Mouse (Mus musculus): Measurements from ENCODE around the gene Ssbp4.

Ssbp4 gene

GRCm38 (mm10) chr8:70585258-70585652 lies 23.4 kb downstream of the Ssbp4 start:
- DNase-seq: peak; percentile 64

GRCm38 (mm10) chr8:70584606-70585257 lies 23.9 kb downstream of the Ssbp4 start:
- DNase-seq: no peak

GRCm38 (mm10) chr8:70583476-70584387 lies 24.9 kb downstream of the Ssbp4 start:
- peak; percentile 86 for DNase-seq

GRCm38 (mm10) chr8:70577207-70577606 lies 31.5 kb downstream of the Ssbp4 start:
- no peak for DNase-seq

- peak; percentile 77 for DNase-seq
These were observed 33.8 kb downstream of the Ssbp4 start for GRCm38 (mm10) chr8:70574915-70575314.

- DNase-seq: no peak
These were observed 34.4 kb downstream of the Ssbp4 start for GRCm38 (mm10) chr8:70574302-70574701.

DNA sequence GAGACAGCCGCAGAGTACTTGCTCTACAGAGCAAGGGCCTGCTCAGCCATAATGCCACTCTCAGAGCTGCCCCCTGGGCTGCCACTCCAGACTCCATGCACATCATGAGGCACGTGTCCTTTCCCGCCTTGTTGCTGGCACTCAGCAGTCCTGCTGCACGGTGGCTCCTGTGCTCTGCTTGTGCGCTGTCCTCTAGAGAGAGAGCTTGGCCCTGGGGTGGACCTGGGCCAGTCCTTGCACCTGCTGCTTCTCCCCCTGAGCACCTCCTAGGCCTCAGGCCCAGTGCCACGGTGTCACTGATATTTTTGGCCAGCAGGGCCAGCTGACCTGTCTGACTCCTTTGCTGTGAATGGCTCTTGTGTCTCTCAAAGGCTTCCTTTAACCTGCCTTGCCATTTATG lies 37.7 kb downstream of the Ssbp4 start:
- DNase-seq: peak; percentile 80

DNA sequence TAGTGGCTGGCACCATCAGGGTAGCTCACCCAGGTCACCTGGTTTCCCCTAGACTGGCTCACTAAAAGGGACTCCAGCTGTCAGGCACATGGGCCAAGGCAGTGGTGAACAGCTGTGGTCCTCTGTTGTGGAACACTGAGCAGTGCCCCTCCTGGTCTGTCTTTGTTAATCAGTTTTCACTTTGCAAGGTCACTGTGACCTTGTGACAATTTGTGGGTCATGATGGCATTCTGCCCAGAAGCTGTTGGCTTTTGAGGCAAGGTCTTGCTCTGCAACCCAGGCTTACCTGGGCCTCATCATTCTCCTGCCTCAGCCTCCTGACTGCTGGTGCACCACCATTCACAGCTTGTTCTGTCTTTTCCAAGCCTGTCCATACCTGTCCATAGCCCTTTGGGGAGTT lies 38.3 kb downstream of the Ssbp4 start:
- DNase-seq: no peak

GRCm38 (mm10) chr8:70565561-70565960 lies 43.1 kb downstream of the Ssbp4 start:
- no peak for DNase-seq

DNA sequence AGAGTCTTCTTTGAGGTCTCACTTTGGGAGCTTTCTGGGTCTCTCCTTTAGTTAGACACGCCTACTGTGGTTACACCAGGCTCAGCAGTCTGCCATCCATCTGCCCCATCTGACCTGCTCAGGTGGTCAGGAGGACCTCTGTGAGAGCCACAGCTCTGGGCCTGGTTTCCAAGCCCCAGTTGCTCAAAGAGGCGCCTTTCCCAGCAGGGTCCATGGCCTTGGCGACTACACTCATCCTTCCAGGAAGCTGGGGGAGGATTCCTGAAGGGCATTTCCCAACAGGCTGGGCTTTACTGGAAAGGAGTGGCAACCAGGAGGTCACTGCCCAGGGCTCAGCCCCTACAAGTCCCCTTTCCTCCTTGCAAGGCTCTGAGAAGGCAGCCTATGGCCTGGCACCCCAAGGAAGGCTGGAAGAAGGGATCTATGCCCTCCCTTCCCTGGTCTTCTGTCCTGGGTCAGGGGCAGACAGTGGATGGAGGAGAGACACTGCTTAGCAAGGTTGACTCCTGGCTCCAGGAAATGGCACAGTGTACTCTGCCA lies 43.9 kb downstream of the Ssbp4 start:
- no peak for DNase-seq

DNA sequence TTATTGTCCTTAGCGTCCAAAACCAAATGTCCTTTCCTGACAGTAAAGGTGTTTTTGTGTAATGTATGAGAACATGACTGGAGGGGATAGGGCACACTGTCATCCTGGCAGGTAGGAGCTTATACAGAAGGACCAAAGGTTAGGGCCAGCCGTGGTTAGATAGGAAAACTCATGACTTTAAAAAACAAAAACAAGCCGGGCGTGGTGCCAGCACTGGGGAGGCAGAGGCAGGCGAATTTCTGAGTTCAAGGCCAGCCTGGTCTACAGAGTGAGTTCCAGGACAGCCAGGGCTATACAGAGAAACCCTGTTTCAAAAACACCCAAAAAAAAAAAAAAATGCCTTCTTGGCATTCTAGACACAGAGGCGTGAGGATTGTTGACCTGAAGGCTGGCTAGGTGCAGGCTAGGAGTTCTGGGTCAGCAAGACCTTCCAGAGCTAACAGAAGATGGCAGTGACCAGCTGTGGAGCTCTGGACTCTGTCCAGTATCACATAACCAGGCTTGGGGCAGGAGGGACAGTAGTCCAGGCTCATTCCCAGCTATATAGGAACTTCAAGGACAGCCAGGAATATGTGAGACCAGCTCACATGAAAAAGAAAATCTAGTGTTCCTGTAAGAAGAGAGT lies 44.8 kb downstream of the Ssbp4 start:
- no peak for DNase-seq

DNA sequence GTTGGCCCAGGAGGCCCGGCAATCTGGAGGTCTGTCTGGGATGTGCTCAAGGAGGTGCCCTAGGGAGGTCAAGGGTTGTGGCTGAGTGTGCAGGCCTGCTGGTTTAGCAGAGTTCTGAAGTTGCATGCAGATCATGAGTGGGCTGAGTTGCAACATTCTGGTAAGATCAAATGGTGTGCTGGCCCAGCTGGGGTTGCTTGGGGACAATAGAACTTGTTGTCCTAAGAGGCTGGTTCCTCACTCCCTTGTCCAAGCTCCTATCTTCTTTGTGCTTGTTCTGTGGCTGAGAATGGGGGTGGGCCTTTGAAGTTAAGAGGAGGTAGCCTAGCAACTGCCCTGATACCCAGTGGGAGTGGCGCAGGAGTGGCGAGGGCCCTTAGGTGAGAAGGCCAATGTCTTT lies 45.9 kb downstream of the Ssbp4 start:
- no peak for DNase-seq

GRCm38 (mm10) chr8:70561809-70562535 lies 46.7 kb downstream of the Ssbp4 start:
- no peak for DNase-seq

DNA sequence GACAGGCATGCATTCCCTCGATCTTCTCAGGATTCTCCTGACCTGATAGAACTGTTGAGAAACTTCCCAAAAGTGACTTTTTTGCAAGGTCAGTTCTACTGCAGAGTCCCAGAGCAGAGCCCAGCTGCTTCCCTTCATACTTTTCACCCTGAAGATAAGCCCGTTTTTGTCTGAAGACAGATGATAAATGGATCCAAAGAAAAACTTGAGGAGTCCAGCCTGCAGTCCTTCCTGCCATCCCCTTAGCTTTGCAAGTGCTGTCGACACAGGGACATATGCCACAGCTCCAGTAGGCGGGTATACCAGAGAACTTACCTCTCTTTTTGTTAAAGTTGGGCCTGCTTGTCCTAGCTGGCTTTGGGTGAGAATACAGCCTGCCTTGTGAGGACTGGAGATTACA lies 47.3 kb downstream of the Ssbp4 start:
- no peak for DNase-seq

DNA sequence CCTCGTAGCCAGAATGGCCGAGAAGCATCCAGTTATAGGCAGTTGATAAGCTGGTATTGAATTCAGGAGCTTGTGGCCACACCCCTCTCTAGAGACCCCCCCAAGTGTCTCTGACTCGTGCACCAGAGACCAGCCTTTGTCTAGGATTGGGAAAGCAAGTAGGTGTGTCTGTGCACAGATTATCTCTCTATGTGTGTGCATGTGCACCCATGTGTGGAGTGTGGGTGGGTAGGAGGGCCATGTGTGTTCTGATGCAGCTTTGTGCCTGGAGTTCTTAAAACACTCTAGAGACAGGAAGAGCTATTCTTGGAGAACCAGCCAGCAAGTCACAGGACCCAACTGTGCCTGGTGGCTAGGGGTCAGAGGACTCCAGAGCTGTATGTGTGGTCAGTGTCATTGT lies 48.1 kb downstream of the Ssbp4 start:
- DNase-seq: no peak

DNA sequence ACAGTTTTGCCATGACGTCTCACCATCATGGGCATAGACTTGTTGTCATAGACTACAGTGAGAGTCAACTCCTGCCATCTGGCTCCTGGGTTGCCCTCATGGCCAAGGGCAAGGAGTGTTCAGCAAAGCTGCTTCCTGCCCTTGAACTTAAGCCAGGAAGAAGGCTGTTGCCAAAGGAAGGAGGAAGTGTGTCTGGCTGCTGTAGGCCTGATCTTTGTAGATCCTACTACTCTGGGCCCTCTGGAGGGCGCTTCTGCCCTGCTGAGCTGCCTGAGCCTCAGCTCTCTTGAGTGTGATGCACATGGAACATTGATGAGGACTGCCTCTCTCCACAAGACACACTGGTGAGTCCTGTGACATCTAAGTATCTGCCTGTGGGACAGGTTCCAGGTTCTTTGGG lies 48.6 kb downstream of the Ssbp4 start:
- peak; percentile 61 for DNase-seq

DNA sequence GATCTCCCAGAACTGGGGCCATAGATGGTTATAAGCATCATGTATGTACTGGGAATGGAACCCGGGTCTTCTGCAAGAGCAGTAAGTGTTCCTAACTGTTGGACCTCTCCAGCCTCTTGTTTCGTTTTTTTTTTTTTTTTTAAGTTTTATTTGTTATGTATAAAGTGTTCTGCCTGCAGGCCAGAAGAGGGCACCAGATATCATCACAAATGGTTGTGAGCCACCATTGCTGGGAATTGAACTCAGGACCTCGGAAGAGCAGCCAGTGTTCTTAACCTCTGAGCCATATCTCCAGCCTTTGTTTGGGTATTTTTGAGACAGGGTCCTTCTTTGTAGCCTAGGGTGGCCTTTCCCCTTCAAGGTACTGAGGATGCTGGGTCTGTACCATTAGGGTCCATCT lies 49.7 kb downstream of the Ssbp4 start:
- DNase-seq: no peak

DNA sequence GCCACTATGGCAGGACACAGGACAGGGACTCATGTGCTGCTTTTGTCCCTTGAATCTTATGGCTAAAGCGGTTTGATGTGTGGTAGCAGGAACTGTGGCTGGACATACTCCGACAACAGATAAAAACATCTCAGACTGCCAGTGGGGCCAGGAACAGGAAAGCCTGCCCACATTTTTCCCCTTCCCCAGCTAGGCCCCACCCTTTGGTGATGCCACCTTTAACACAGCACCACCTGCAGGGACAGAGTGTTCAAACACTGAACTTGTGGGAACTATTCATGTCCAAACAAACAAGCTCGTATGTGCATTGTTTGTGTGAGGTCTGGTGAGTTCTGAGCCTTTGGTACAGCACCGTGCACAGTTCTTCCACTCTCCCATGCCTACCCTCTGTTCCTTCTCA lies 50.3 kb downstream of the Ssbp4 start:
- no peak for DNase-seq

- DNase-seq: no peak
These were observed 53.5 kb downstream of the Ssbp4 start for GRCm38 (mm10) chr8:70555079-70555747.

DNA sequence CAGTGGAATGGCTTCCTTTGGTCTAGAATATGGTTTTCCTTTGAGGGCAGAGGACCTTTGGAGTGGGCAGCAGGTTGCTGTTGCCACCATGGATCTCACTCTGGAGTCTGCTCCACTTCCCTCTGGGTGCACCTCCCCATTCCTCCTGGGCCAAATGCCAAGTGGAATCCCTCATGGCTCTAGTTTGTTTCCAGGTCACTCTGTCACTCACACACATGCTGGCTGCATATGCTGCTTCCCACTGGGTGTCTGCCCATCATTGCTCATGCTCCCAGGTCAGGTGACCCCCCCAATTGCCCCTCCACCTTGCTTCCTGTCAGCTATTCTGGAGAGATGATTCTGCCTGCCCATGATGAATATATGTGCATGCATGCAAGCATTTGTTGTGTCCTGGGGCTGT lies 54.9 kb downstream of the Ssbp4 start:
- peak; percentile 83 for DNase-seq

- DNase-seq: no peak
These were observed 55.8 kb downstream of the Ssbp4 start for GRCm38 (mm10) chr8:70552836-70553235.

DNA sequence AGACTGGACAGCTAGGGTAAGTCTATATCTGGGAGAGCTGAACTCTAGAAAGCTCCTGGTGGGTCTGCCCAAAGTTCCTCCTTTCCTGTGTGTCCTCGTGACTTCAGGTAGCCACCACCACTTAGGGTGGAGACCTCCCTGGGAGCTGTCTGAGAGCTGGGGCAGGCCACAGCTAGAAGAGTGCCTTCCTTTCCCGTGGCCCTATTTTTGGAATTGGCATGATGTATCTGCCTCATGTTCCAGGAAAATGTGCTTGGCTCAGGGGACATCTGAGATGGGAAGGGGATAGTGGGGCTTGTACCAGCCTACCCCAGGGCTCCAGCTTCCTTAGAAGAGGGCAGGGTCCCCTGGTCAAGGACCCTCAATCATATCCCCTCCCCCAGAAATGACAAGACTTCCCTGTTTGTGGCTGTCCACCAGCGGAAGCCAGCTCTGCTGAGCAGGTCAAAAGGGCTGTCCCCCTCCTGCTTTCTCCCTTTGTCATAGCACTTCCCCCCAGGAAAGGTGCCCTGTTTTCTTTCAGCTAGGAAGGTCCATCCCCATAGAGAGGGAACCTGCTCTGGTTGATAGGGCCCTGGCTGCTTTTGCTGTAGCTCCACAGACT lies 57.0 kb downstream of the Ssbp4 start:
- DNase-seq: no peak
